Mouse (Mus musculus): ENCODE results near the gene Gm20388.
A peak's percentile ranks its signal among the peaks of the same experiment; 100 is the strongest.

Gm20388 gene

DNA sequence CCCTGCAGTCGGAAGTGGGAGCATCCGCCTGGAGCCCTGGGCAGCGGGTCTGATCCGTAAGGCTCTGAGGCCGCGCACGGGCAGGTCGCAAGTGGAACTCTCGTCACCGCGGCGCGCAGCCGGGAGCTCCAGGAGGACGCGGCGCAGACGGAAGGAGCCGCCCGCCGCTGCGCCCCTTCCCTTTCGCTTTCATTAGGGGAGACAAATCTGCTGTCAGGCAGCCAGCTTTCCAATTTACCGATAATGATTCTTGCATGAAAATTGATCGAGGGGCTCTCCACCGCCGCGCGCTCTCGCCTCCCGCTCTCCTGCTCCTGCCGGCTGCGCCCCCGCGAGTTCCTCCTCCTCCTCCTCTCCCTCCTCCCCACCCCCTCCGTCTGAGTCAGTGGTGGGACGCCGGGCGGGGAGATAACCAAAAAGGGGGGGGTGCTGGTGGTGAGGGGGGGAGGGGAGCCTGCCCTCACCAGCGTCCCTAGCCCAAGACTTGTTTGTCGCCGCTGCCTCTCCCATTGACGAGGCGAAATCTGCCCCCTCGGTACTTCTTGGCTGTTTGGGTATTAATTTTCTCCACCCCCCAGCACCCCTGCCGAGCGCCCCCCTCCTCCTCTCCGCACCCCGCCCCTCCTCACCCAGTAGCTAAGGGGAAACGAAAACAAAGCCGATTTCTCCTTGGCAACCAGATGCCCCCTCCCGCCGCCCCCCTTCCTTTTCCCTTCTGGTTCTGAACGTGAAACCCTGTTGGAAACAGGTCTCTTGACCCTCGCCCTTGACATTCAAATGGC lies 577.3 kb downstream of the Gm20388 start:
- DNase-seq (ENCODE audit: low read depth, low spot score): peak; percentile 82

DNA sequence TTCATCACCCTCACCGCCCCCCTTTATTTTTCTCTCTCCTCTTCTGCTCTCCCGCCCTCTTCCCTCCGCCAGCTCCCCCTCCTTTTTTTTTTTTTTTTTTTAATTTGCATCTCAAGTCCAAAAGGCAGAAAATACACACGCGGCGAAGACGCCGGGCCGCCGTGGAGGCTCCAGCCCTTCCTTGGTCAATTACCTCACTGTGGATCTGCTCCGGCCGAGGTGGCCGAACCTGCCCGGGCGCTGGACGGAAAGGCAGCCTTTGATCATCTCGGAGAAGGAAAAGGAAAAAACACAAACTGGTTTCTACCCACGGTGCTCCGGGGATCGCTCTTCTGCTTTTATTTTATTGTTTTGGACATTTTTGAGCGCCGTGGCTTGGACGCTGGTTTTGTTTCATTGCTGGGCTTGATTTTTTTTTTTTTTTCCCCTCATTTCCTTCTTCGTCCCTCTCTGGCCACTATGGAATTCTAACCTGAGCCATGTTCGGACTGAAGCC lies 578.0 kb downstream of the Gm20388 start:
- peak; percentile 56 for DNase-seq (ENCODE audit: low read depth, low spot score)

DNA sequence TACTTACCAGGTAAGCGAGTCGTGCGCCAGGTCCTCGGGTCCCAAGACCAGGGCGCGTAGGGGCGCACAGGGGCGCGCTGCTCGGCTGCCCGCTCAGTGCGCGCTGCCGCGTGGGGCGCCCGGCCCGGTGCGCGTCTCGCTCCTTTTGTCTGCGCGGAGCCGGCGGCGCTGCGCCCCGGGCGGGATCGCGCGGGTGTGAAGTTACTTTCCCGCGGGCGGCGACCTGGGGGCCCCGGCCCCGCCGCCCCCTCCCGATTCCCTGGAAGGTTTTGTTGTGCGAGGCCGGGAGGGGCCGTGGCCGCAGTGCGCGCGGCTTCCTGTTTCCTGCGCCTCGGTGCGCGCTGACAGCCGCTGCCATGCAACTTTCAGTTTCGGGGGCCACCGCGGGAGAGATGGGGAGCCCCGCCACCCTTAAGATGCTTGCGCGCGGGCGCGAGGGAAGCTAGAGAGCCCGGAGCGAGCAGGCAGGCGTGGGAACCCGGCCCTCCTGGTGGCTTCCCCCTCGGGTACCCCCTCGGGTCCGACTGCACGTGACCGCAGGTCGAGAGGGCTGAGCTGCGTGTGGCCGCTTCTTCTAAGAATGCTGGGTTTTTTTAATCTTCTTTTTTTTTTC lies 578.6 kb downstream of the Gm20388 start:
- peak; percentile 90 for DNase-seq (ENCODE audit: low read depth, low spot score)

DNA sequence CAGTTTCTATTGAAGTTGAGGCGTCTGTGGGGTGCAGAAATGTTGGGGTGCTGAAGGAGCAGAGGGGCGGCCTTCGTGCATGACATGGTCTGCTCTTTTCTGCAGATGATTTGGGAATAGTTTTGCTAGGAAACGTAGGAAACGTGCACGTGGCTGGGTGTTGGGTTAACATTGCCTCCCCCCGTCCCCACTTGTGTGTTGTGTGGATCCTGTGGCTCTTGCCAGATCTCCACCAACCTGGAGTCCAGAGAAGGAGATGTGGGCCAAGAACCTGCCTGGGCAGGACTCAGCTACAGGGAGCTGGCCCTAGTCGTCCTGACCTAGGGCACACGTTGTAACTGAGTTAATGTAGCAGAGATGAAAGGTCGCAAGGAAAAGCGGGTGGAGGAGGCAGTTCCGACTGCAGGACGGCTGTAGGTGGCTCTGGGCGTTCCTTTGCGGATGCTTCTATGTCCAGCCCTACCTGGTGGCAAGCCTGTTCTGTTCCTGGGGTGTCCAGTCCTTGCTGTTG lies 579.2 kb downstream of the Gm20388 start:
- no peak for DNase-seq (ENCODE audit: low read depth, low spot score)

DNA sequence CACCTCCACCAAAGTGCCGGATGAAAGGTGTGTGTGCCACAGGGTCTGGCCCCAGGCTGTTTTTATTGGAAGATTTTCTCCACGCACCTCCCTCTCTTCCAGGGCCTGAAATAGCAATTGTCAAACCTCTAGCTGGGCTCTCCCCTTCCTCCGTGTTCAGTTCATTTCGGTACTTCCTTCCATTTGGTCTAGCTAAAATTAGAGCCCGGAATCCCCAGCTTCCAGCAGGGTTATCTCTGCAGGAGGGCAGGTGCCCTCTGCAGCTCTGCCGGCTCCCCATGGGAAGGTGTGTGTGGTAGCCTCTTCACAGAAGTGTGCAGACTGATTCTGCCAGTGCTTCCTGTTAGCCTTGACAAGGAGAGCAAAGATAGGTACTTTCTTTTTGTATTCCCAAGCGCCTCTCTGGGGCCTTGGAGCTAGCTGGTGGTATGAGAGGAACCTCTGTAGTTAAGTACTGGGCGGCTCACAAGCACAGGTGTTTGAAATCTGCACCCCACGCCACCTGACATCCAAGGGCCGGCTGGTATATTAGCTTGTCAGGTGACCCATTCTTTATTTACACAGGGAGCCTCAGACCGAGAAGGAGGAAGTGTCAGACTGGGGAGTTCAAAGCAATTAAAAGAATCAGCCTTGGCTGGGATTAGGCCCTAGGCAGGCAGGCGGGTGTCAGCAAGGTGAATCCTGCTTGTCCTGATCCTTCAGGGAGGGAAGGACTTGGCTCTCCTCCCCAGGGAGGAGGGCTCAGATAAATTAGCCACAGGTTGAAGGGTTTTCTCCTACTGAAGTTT lies 579.9 kb downstream of the Gm20388 start:
- peak; percentile 27 for DNase-seq (ENCODE audit: low read depth, low spot score)

DNA sequence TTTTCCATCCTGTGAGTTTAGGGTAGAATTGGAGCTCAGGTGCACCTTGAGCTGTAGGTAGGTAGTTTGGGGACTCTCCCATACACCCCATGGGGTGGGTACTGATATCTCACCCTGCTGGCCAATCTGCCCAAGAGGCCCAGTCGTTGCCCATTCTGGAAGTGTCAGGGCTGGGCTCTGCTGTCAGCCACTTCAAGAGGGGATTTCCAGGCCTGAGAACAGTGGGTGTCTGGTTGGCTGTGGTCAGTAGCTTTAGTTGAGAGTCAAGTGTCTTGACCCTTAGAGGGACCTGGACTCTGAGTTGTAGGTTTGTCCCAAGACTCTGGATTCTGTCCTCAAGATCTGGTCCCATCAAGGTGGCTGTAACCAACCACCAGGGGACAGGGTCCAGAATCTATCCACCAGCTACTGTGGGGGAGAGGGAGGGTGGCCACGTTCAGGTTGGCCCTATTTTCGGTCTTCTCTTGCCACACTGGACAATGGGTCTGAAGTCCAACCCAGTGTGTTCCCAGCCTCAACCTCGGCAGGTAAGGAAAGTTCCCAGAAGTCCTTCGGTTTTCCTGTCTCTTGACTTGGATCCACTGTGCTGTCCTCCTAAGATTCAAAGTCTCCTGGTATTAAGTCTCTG lies 580.6 kb downstream of the Gm20388 start:
- DNase-seq (ENCODE audit: low read depth, low spot score): no peak

DNA sequence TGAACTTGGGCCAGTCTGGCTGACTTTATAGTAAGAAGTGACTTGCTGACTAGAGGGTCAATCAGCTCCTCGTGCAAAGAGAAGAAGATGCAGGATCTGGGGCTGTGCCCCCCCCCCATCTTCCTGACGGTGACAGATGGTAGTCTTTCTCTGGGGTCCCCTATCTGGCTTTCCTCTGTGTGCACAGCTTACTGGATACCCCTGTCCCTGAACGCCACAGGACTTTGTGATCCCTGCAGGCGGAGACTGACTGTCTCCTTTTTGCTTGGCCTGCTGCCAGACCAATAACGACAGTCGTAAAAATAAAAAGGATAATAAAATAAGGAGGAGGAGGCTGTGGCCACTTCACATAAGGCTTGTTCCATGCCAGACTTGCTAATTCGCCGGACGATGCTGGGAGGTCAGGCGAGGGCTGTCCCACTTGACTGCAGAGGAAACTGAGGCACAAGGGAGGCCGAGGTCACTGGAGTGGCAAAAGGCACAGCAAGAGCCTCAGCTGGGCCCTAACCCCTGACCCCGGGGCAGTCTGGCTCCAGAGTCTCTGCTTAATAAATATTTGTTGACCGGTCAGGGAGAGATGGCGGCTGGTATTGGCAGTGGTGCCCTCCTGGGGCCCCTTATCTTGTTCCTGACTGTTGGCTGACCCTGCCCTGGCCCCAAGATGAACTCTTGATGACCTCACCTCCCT lies 581.7 kb downstream of the Gm20388 start:
- DNase-seq (ENCODE audit: low read depth, low spot score): no peak

DNA sequence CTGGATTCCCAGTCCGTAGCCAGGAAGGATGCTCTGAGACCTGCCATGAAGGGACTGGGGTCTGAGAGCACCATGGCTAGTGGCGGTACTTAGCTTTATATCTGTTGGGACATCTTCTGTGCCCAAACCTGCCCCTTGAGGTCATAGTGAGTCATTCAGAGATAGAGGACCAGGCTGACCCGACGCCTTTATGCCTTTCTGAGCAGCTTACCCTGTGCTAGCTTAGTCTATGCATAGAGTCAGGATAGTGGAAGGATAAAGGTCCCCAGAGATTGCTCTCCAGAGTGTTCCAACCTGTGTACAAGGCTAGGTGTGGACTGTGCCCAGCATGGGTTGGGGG lies 582.2 kb downstream of the Gm20388 start:
- DNase-seq (ENCODE audit: low read depth, low spot score): no peak

DNA sequence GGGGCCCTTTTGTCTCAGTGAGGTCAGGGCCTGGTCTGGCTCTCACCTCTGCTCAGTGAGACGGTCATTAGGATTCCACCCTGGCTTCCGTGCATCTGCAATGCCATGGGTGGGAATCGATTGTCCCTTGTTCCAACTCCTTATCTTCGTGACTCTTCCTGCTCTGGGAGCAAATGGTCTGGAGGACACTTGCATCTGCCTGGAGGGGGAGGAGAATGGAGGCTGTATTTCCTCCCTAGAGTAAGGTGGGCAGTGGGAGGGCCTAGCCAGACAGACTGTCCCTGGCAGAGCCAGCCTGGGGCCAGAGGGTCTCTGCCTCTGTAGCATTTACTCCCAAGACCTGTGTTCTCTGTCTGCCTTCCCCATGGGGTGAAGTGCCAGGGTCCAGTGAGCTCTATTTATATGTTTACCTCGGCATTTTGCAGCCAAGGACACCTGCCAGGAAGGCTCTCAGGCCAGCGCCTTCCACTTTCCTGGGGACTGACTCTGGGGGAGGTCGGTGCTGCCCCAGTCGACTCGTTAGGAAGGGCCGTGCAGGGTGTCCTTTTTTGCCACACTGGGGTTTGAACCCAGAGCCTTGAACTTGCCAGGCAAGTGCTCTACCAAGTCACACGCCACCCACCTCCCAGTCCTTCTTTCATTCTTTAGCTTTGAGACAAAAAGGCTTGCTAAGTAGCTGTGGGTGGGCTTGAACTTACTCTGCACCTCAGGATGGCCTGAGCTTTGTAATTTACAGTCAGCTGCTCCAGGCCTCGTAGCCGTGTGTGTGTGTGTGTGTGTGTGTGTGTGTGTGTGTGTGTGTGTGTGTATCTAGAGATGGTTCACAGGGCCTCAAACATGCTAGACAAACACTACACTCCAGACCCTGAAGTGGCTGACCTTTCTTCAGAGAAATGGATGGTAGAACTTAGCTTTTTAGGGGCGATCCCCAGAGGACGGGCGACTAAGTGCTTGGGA lies 583.1 kb downstream of the Gm20388 start:
- DNase-seq (ENCODE audit: low read depth, low spot score): no peak

DNA sequence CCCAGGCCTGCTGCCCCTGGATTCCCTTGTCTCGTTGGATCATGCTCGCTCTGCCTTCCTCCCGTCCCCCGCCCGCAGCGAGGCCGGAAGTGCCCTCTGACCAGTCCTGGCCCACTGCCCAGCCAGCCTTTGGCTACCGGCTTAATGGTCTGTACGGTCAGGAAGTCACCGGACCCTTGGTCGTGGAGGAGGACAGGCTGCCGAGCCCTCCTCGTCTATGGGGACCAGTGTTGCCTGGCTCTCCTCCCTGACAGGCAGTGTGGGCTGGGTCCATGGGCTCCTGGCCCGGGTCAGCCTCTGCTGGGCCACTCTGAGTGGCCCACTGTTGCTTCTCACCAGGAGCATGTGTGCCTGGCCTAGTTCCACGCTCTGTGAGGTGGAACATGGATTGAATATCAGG lies 584.3 kb downstream of the Gm20388 start:
- DNase-seq (ENCODE audit: low read depth, low spot score): no peak

DNA sequence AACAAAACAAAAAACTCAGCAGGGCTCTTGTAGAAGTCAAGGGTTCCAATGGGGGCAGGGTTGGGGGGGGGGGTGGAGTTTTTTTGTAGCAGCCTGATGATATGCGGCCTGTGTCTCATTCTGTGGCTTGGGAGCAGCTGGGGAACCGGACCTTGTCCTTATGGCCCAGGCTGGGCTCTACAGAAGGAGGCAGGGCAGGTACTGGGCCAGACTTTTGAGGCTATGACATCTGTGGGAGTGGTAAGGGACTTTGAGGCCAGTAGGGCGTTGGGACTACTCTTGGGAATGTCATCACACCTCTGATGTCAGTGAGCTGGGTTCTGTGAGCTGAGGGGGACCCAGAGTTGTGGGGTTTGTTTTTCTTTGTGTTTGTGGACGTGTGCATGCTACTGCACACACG lies 584.8 kb downstream of the Gm20388 start:
- no peak for DNase-seq (ENCODE audit: low read depth, low spot score)

DNA sequence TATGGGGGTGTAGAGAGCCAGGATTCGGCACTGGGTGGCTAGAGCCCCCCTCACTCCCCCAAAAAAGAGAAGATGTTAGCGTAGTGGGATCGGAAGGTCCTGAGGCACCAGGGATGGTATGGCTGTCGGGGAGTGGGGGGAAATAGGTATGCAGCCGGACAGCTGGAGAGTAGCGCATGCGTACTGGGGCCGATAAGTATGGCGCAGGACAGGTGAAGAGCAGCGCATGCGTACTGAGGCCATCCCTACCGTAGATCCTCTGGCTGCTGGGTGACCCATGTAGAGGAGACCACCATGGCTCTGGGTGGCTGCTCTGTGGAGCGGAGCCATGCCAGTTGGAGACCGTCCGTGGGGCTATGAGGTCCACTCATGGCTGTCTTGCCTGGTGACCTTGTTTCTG lies 585.8 kb downstream of the Gm20388 start:
- DNase-seq (ENCODE audit: low read depth, low spot score): no peak

DNA sequence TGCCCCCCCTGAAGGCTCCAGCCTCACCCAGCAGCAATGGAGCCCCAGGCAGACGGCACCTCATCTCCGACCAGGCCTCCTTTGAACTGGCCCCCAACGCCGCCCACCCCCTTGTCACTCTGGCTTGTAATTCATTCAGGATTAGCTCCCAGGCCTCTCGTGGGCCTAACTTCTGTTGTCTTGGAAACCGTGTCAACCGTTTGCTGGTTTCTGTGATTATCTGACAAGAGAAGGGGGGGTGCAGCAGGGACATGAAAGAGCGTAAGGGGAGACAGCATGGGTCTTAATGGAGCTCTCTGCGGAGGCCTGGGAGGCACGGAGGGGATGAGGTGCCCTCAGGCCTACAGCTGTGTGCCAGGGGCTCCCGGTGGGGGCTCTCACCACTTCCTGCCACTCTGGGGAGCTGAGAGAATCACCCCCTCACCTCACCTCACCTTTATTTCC lies 586.9 kb downstream of the Gm20388 start:
- peak; percentile 47 for DNase-seq (ENCODE audit: low read depth, low spot score)

DNA sequence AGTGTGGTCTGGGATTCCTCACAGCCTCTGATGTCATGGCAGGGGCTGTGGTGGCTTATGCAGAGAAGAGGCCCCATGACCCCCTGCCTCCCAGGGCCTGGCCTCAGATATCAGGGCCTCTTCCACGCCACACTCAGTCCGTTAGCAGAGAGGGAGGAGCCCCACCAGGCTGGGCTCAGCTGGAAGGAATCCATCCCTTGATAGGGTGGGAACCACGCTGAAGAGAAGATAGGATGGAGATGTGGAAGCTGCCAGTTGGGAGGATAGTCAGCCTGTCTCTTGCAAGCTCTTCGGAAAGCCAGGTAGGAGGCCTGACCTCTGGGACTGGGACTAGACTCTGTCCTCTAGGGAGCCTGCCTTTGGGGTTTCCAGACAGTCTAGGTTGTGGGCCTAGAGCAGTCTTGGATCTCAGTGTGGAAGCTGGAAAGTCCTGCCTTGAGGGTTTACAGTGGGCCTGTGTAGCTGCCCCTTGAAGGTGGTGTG lies 587.7 kb downstream of the Gm20388 start:
- DNase-seq (ENCODE audit: low read depth, low spot score): no peak

DNA sequence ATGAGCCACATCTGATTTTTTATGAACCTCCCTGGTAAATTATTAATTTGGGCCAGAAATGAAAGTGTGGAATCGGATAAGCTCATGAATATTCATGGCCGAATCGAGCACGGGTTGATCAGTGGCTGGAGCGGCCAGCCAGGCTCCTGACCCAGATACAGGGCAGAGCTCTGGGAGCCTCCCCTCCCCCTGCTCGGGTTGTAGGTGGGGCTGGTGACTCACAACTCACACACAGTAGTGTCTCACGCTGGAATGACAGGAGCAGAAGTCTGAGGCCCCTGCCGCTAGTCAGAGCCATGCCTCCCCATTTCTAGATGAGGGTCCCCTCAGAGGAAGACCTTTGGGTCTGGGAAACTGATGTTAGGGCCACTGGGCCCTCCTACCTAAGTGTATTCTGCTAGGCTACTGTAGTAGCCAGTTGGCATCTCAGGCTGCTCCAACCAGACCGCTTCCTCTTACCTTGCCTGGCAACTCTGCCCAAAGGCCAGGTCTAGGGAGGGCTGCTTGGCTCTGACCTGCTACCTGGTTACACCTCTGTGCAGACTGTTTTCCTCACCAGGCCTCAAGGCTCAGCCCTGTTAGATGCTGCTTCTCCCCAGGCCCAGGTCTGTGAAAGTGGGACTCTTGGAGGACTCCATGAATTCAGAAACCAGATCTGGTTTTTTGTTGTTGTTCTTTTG lies 588.4 kb downstream of the Gm20388 start:
- DNase-seq (ENCODE audit: low read depth, low spot score): no peak

DNA sequence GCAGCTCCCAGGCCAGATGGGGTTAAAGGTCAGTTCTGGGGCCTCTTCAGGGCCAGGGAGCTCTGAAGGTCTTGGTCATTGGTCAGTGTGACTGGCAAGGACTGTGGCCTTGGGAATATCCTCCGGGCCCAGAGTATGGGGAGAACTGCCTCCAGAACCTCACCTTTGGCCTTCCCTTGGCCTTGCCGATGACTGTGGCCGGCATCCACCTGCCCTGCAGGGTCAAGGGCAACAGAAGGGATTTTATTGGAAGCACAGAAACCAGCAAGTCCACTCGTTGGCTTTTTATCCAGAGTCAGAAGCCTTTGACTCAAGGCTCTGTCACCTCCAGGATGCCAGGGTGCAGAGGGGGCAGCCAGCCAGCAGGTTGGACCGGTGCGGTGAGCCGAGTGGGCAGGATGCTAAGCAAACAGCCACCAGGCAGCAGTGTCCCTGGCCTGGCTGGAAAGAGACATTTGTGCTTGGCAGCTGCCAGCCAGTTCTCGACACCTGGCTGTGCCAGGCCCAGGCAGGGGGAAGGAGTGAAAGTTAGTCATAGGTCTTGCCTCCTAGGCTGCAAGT lies 590.1 kb downstream of the Gm20388 start:
- no peak for DNase-seq (ENCODE audit: low read depth, low spot score)

DNA sequence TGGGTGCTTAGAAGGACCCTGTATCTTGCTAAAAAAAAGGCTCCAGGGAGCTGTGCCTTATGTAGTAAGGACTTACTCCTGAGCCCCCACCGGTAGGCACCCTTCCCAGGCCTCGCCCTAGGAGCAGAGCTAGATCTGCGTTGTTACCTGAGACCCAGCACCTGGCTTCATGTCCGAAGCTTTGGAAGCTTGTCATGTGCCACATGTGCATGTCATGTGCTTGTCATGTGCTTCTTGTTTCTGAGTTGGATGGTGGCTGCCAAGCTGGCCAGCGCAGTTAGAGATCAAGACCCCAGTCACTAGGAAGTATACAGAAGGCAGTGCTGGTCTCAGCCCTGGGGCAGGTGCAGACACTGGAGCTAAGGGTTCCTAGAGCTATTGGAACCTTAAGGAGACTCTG lies 590.8 kb downstream of the Gm20388 start:
- no peak for DNase-seq (ENCODE audit: low read depth, low spot score)

DNA sequence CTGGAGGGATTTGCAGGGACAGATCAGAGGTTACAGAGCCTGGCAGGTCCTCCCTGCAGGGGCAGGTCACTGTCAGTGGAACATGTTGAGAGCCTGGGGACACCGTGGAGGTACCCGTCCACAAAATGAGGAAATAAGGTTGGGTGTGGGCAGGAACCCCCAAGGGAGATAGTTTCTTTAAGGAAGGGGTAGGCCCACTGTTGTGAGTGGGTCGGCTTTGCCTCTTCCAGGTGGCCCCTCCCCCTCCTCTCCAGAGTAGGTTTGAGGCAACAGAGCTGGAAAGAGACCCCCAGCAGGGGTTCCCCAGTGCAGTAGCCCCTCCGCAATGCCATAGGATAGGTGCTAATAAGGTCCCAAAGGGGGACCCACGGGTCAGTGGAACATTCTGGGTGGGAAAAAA lies 591.8 kb downstream of the Gm20388 start:
- no peak for DNase-seq (ENCODE audit: low read depth, low spot score)

Data from CD4-positive helper T cell, adult 2 months (primary cell).